Mouse (Mus musculus) megakaryocyte, embryonic 14.5 days (primary cell): ENCODE measurements around the gene Tmem208.

Experiments used
- FLI1 ChIP-seq: IDR thresholded peaks from 2 replicates; pipeline ENCODE4 v1.6.1; 2012; ENCODE audit warnings: low read length, inconsistent platforms, mixed read lengths
- GATA1 ChIP-seq: IDR thresholded peaks from 3 replicates; pipeline ENCODE4 v1.6.1; 2012; ENCODE audit warnings: mixed read lengths, low read length, inconsistent platforms, borderline replicate concordance

DNA sequence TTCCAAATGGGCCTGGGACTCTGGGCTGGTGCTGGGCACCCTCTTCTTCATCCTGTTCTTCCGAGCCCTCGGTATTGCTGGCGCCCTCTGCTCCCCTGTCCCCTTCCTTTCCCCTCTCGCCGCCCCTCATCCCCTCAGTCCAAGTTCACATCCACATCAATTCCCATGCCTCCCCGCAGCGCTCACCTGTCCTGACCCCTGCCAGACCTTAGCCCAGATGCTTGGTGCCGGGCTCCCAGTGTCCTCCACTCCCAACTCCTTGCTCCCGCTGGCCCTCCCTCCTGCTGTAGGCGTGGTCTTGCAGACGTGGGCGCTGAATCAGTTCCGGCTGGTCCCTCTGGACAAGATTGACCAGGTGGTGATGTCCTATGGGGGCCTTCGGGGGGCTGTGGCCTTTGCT, 30.5 kb downstream of the Tmem208 start:
- TF ChIP-seq GATA1 (no peak), FLI1 (no peak)
